Mouse (Mus musculus) olfactory bulb, adult 2 months (tissue): Measurements from ENCODE around the gene Ticrr.

Source experiments
- CTCF ChIP-seq: fragments of 200-500 bp; IDR thresholded peaks from 2 replicates; pipeline ENCODE4 v1.5.1; 2012; ENCODE audit warnings: low read depth, mild to moderate bottlenecking, low read length, moderate library complexity; ENCODE audit not compliant: insufficient read depth
- POLR2A ChIP-seq: fragments of 200-500 bp; IDR thresholded peaks from 2 replicates; pipeline ENCODE4 v1.6.1; 2012; ENCODE audit warnings: mild to moderate bottlenecking, low read depth, low read length, moderate library complexity; ENCODE audit not compliant: insufficient read depth

GRCm38 (mm10) chr7:79721386-79721977, 61.5 kb downstream of the Ticrr start:
- no peak for TF ChIP-seq CTCF
- TF ChIP-seq POLR2A: peak; percentile 25; the same call in 1 of the 2 replicates
